In the genomic region with DNA sequence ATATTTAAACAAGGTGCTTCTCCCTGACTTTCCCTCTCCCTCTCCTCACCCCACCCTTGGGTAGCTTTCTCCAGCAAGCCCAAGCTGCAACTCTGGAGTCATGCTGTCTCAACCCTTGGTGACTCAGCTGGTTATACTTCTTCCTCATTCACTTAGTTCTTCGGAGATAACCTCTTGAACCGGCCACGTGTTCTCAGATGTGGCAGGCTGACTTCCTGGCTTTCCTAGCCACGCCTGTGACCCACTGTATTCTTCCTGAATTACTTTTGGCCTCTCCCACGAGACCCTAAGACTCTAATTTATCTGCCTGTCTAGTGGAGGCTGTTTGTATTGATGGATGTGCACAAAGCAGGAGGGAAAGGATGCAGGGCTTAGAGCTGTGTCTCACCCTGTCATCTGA, we compare ENCODE assay signal across 1 mouse cellular context.
TF ChIP-seq lines count a peak whose summit lies in the region.

No protein-coding gene starts in this region.

TF ChIP-seq in CH12.LX, 34 proteins besides CTCF, POLR2A, EP300 and RAD21 (continued from another document):
- TF ChIP-seq TBP (conservative IDR thresholded peaks at IDR 0.05; ENCODE audit: low read depth, low read length) (no peak), SIN3A (IDR thresholded peaks at IDR 0.05; ENCODE audit: low read length) (peak; percentile 57), USF1 (IDR thresholded peaks at IDR 0.05; ENCODE audit: low read depth, low read length) (peak; percentile 60), MAZ (IDR thresholded peaks at IDR 0.05; ENCODE audit: low read depth, low read length) (peak; percentile 41; the same call in 1 of the 2 replicates), KAT2A (IDR thresholded peaks at IDR 0.05; ENCODE audit: insufficient replicate concordance, low read length) (no peak), ZNF384 (IDR thresholded peaks at IDR 0.05; ENCODE audit: low read depth, low read length) (no peak), MYC (IDR thresholded peaks at IDR 0.05; ENCODE audit: low read depth, low read length) (peak; percentile 93), UBTF (IDR thresholded peaks at IDR 0.05; ENCODE audit: low read depth, low read length) (no peak), E2F4 (IDR thresholded peaks at IDR 0.05; ENCODE audit: insufficient replicate concordance, low read depth, low read length) (no peak), NELFE (IDR thresholded peaks at IDR 0.05; ENCODE audit: low read depth, low read length) (0 out of 2 replicates have a peak, but pooled peaks have one; percentile 42), CHD1 (IDR thresholded peaks at IDR 0.05; ENCODE audit: low read depth, low read length) (no peak), MEF2A (IDR thresholded peaks at IDR 0.05; ENCODE audit: borderline replicate concordance, low read depth, low read length) (0 out of 2 replicates have a peak, but pooled peaks have one; percentile 22), ZC3H11A (IDR thresholded peaks at IDR 0.05; ENCODE audit: low read depth, low read length) (no peak), ZKSCAN1 (IDR thresholded peaks at IDR 0.05; ENCODE audit: borderline replicate concordance, low read depth, low read length) (no peak)
